Mouse (Mus musculus): ENCODE measurements around the gene Thrsp. TPM values are rescaled to one million over a fixed set of nuclear protein-coding genes. Genes with fewer than 3 reads are reported as not detected.
"Not testable (repeated sequence)": the region's sequence is repeated elsewhere in the genome, so short reads cannot be mapped to it uniquely, and the experiment has no call there.

The Thrsp gene
- polyA plus RNA-seq, 2 experiments, result 0.02 TPM; not detected in 1

GRCm38 (mm10) chr7:97452196-97452595, 34.7 kb upstream of the Thrsp start:
- peak overlapping the region; percentile 95 for H3K4me2 ChIP-seq (ENCODE audit: low read depth)

GRCm38 (mm10) chr7:97451023-97451422, 33.5 kb upstream of the Thrsp start, which contains the start of gene Kctd14:
Kctd14 (plus strand) TSS chr7:97451323.
- not testable (repeated sequence) for H3K9me3 ChIP-seq (ENCODE audit: control insufficient read depth, low read length); H3K27me3 ChIP-seq (ENCODE audit: control insufficient read depth, insufficient read depth, low read length); H3K36me3 ChIP-seq (replicated peaks; ENCODE audit: control insufficient read depth, insufficient read depth, low read depth); H3K4me3 ChIP-seq (ENCODE audit: insufficient read depth in 1 of 2, low read depth in 2 of 2, low read length in 2 of 2); ATAC-seq (ENCODE audit: insufficient read depth); DNase-seq (ENCODE audit: low read depth in 3 of 3, low spot score in 3 of 3)
- H3K9ac ChIP-seq (replicated peaks), result peak within 1 kb of the TSS; percentile 95; the same call in 1 of the 2 replicates
- peak within 1 kb of the TSS; percentile 95 for H3K4me2 ChIP-seq (ENCODE audit: low read depth)
- H3K27ac ChIP-seq, result peak within 1 kb of the TSS; percentile 98
- WGBS (ENCODE audit: insufficient replicate concordance), result 38% methylated on average over 2 of the region's 2 CpGs
- H3K4me1 ChIP-seq (replicated peaks; ENCODE audit: control insufficient read depth in 2 of 2, insufficient read depth in 2 of 2, low read length in 1 of 2), result peaks cover 27 to 34% of the 10 kb centered on the region in 2 experiments

More at GRCm38 (mm10) chr7:97452196-97452595, 34.7 kb upstream of the Thrsp start:
- peaks cover 27 to 34% of the 10 kb centered on the region in 2 experiments for H3K4me1 ChIP-seq (replicated peaks; ENCODE audit: control insufficient read depth in 2 of 2, insufficient read depth in 2 of 2, low read length in 1 of 2)
- H3K27ac ChIP-seq, result peak overlapping the region; percentile 98
- WGBS (ENCODE audit: insufficient replicate concordance), result 51% methylated on average over 6 of the region's 6 CpGs
- TF ChIP-seq EP300 (IDR thresholded peaks at IDR 0.05; ENCODE audit: low read depth) (no peak), CTCF (IDR thresholded peaks at IDR 0.05; ENCODE audit: low read depth) (no peak)
- no peaks in the 10 kb centered on the region for H3K9me3 ChIP-seq (ENCODE audit: control insufficient read depth, low read length)
- DNase-seq (ENCODE audit: low read depth in 3 of 3, low spot score in 3 of 3) (no peak), ATAC-seq (ENCODE audit: insufficient read depth) (no peak)
- H3K27me3 ChIP-seq (ENCODE audit: control insufficient read depth, insufficient read depth, low read length), result no peaks in the 10 kb centered on the region
- no peaks in the 10 kb centered on the region; the same call in 1 of the 2 replicates for H3K36me3 ChIP-seq (replicated peaks; ENCODE audit: control insufficient read depth, insufficient read depth, low read depth)
- H3K9ac ChIP-seq (replicated peaks), result peak overlapping the region; percentile 95
- H3K4me3 ChIP-seq (ENCODE audit: insufficient read depth in 1 of 2, low read depth in 2 of 2, low read length in 2 of 2), result no peak overlapping the region

GRCm38 (mm10) chr7:97447050-97447531, 29.6 kb upstream of the Thrsp start:
- WGBS (ENCODE audit: insufficient replicate concordance), result 50% methylated on average over 6 of the region's 6 CpGs
- DNase-seq (ENCODE audit: low read depth in 3 of 3, low spot score in 3 of 3) (no peak), ATAC-seq (ENCODE audit: insufficient read depth) (no peak)
- Histone ChIP-seq H3K9ac (replicated peaks) (no peak overlapping the region), H3K36me3 (replicated peaks; ENCODE audit: control insufficient read depth, insufficient read depth, low read depth) (no peaks in the 10 kb centered on the region), H3K4me3 (ENCODE audit: insufficient read depth in 1 of 2, low read depth in 2 of 2, low read length in 2 of 2) (no peak overlapping the region), H3K27me3 (ENCODE audit: control insufficient read depth, insufficient read depth, low read length) (no peaks in the 10 kb centered on the region), H3K27ac (no peak overlapping the region), H3K9me3 (ENCODE audit: control insufficient read depth, low read length) (no peaks in the 10 kb centered on the region), H3K4me1 (replicated peaks; ENCODE audit: control insufficient read depth in 2 of 2, insufficient read depth in 2 of 2, low read length in 1 of 2) (peaks cover 6 to 9% of the 10 kb centered on the region in 2 experiments), H3K4me2 (ENCODE audit: low read depth) (no peak overlapping the region)
- peak; percentile 16; the same call in 1 of the 2 replicates for TF ChIP-seq CTCF (IDR thresholded peaks at IDR 0.05; ENCODE audit: low read depth)
- no peak for TF ChIP-seq EP300 (IDR thresholded peaks at IDR 0.05; ENCODE audit: low read depth)

- Histone ChIP-seq H3K36me3 (replicated peaks; ENCODE audit: control insufficient read depth, insufficient read depth, low read depth) (no peaks in the 10 kb centered on the region), H3K4me2 (ENCODE audit: low read depth) (no peak overlapping the region), H3K27me3 (ENCODE audit: control insufficient read depth, insufficient read depth, low read length) (no peaks in the 10 kb centered on the region), H3K9me3 (ENCODE audit: control insufficient read depth, low read length) (no peaks in the 10 kb centered on the region), H3K27ac (no peak overlapping the region), H3K9ac (replicated peaks) (no peak overlapping the region), H3K4me3 (ENCODE audit: insufficient read depth in 1 of 2, low read depth in 2 of 2, low read length in 2 of 2) (no peak overlapping the region), H3K4me1 (replicated peaks; ENCODE audit: control insufficient read depth in 2 of 2, insufficient read depth in 2 of 2, low read length in 1 of 2) (peaks cover 0 to 1% of the 10 kb centered on the region in 2 experiments; a peak in 3 of 4 replicates)
- 56% methylated on average over 6 of the region's 6 CpGs for WGBS (ENCODE audit: insufficient replicate concordance)
- ATAC-seq (ENCODE audit: insufficient read depth) (no peak), DNase-seq (ENCODE audit: low read depth in 3 of 3, low spot score in 3 of 3) (no peak)
- no peak for TF ChIP-seq CTCF (IDR thresholded peaks at IDR 0.05; ENCODE audit: low read depth)
- no peak for TF ChIP-seq EP300 (IDR thresholded peaks at IDR 0.05; ENCODE audit: low read depth)
Measured at GRCm38 (mm10) chr7:97446171-97446925, 28.8 kb upstream of the Thrsp start.

- H3K4me2 ChIP-seq (ENCODE audit: low read depth), result no peak overlapping the region
- no peak for DNase-seq (ENCODE audit: low read depth in 3 of 3, low spot score in 3 of 3)
- TF ChIP-seq EP300 (IDR thresholded peaks at IDR 0.05; ENCODE audit: low read depth) (no peak), CTCF (IDR thresholded peaks at IDR 0.05; ENCODE audit: low read depth) (no peak)
- no peaks in the 10 kb centered on the region for H3K36me3 ChIP-seq (replicated peaks; ENCODE audit: control insufficient read depth, insufficient read depth, low read depth)
- H3K9ac ChIP-seq (replicated peaks), result no peak overlapping the region
- ATAC-seq (ENCODE audit: insufficient read depth), result no peak
- H3K9me3 ChIP-seq (ENCODE audit: control insufficient read depth, low read length), result no peaks in the 10 kb centered on the region
- H3K27me3 ChIP-seq (ENCODE audit: control insufficient read depth, insufficient read depth, low read length), result no peaks in the 10 kb centered on the region
- H3K4me3 ChIP-seq (ENCODE audit: insufficient read depth in 1 of 2, low read depth in 2 of 2, low read length in 2 of 2), result no peak overlapping the region
- H3K27ac ChIP-seq, result no peak overlapping the region
- H3K4me1 ChIP-seq (replicated peaks; ENCODE audit: control insufficient read depth in 2 of 2, insufficient read depth in 2 of 2, low read length in 1 of 2), result 0 out of 4 replicates have a peak, but pooled peaks cover 0 to 2% of the 10 kb centered on the region in 2 experiments
Measured at GRCm38 (mm10) chr7:97438986-97439385, 21.5 kb upstream of the Thrsp start.
